Mouse (Mus musculus): ENCODE data around the gene Kif2c.
"Not testable (repeated sequence)": the region's sequence is repeated elsewhere in the genome, so short reads cannot be mapped to it uniquely, and the experiment has no call there.

Gene Kif2c

GRCm38 (mm10) chr4:117189382-117189855 lies 7.0 kb upstream of the Kif2c start:
- peak; percentile 96 for DNase-seq (ENCODE audit: low read depth)

DNA sequence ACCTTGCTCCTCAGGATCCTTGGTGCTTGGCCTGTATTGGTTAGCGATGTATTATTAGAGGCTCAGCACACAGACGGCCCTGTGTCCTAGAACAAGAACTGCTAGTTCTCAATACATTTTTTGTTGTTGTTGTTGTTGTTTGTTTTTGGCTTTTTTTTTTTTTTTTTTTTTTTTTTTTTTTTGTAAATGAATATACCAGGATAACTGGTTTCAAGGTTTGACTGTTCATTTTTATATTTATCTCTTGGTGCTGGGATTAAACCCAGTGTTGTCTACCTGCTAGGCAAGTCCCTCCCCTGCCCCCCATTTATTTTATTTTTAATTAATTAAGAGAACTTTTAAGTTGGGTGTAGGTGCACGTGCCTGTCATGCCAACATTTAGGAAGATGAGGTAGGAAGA lies 6.5 kb upstream of the Kif2c start:
- peak; percentile 24 for DNase-seq (ENCODE audit: low read depth)

DNA sequence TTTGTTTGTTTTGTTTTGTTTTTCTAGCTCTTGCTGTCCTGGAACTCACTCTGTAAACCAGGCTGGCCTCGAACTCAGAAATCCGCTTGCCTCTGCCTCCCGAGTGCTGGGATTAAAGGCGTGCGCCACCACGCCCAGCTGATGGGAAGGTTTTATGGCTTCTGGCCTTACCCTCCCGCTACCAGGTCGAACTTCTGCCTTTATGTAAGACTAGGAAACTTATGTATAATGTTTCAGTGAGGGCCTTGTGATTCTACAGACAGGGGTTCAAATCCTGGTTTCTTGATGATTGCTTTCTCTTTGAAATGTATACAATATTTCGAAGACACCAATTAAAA lies 289 bp upstream of the Kif2c start:
- DNase-seq (ENCODE audit: low read depth) = not testable (repeated sequence)

- no peak for DNase-seq (ENCODE audit: low read depth)
Observed at GRCm38 (mm10) chr4:117169936-117170335, 12.5 kb downstream of the Kif2c start.

DNA sequence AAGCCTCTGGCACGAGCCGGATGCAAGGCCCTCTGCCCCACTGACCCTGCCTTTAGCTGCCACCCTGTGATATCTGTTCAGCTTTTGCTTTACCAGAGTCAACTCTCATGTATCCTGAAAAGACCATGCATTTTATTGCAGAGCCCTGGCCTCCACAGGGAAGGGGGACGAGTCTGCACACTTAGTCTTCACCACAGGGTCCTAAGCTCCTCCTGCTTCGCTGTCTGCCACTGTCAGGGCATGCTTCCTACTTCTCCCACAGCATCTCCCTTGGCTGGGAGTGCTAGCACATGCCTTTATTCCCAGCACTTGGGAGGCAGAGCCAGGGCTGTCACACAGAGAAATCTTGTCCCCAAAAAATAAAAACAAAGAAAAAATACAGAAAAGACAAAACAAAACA lies 21.3 kb downstream of the Kif2c start:
- no peak for DNase-seq (ENCODE audit: low read depth)

- DNase-seq (ENCODE audit: low read depth) = no peak
Observed at GRCm38 (mm10) chr4:117159666-117160065, 22.8 kb downstream of the Kif2c start.

DNA sequence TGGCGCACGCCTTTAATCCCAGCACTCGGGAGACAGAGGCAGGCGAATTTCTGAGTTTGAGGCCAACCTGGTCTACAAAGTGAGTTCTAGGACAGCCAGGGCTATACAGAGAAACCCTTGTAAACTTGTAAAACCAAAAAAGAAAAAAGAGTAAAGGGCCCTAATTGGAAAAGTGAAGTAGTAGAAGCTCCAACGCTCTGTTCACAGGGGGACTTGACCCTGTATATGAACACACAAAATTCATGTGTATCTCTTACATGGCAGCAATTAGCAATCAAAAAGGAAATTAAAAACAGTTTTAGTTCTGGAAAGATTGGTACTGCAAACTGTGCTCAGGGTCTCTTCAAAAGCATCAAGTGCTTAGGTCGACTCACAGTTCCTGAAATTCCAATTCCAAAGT lies 26.1 kb downstream of the Kif2c start:
- no peak for DNase-seq (ENCODE audit: low read depth)

GRCm38 (mm10) chr4:117155792-117156355 lies 26.6 kb downstream of the Kif2c start, which contains the start of gene Rps8:
Rps8 (minus strand) TSS chr4:117156243.
- peak; percentile 94 for DNase-seq (ENCODE audit: low read depth)

GRCm38 (mm10) chr4:117155020-117155791 lies 27.2 kb downstream of the Kif2c start:
- DNase-seq (ENCODE audit: low read depth) = peak; percentile 52

DNA sequence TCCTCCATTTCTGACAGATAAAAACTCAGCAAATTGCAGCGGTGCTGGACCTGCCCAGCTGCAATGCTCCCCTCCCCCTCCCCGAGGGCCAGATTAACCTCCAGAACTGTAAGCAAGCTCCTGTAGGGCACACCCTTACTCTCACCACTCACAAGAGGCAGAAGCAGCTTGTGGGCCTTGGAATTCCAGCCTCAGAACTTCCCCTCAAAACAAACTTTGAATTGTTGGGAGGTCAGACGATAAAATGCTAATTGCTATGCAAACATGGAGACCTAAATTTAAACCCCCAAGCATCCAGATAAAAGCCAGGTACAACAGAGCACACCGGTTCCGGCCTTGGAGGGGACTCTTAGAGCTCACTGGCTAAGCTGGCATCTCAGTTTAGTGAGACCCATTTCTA lies 29.7 kb downstream of the Kif2c start:
- no peak for DNase-seq (ENCODE audit: low read depth)

DNA sequence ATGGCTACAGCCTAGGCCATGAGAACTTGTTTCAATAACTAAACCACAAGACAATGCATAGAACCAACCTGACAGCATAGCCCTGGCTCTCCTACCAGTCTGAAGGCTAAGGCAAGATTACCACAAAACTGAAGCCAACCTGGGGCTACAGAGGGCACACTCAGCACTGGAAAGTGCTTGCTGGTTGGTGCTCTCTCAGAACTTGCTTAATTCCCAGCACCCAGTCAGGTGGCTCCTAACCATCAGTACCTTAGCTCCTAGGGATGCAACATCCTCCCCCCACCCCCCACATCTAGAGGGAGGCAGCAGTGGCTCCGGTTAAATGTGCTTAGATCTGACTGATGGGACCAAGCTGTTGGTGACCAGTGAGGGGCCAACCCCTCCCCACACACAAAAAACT lies 31.0 kb downstream of the Kif2c start:
- no peak for DNase-seq (ENCODE audit: low read depth)

DNA sequence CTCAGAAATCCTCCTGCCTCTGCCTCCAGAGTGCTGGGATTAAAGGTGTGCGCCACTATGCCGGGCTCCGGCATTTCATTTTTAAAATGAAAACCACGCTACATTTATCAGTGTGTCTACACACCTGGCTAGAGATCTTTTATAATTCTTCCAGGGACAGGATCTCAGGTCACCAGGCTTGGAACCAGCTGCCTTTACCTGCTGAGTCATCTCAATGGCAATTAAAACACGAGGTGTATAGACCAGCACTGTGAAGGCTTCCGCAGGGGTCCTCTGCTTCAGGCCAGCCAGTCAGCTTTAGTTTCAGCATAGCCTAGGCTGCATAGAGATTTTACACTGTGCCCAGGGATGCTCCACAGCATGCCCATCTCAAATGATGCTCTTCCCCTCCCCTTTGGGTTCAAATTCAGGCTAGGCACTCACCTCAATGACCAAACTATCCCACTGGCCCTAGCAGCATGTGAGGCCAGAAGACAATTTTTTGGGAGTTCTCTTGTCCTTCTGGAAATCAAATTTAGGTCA lies 32.2 kb downstream of the Kif2c start:
- no peak for DNase-seq (ENCODE audit: low read depth)

DNA sequence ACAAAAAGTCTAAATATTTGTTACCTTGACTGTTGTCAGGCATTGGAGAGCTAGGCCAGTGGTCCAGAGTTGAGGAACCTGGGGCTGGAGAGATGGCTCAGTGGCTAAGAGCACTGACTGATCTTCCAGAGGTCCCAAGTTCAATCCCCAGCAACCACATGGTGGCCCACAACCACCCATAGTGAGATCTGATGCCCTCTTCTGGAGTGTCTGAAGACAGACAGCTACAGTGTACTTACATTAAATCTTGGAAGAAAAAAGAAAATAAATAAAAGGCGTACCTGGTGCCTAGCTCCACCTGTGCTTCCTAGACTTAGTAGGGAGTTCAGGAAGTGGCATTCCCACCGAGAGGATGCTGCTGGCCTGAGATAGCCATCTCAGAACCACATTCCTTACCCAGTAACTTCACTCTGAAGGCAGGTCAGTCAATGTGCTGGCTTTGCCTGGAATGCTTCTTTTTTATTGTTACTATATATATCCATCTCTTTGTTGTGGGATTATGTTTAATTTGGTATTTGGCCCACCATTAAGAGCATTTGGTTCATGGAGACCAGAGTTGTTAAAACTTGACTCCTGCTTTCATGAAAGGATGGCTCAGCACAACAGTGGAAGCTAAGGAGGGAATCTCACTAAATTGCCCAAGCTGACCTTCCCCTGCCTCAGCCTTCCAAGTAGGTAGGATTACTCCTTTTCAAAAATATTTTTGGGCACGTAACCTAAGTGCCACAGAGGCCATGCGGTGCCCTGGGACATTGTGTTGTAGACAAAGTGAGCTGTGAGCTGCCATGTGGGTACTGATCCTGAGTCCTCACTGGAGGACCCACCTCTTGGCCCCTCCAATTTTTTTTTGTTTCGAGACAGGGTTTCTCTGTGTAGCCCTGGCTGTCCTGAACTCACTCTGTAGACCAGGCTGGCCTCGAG lies 32.9 kb downstream of the Kif2c start:
- DNase-seq (ENCODE audit: low read depth) = peak; percentile 46

DNA sequence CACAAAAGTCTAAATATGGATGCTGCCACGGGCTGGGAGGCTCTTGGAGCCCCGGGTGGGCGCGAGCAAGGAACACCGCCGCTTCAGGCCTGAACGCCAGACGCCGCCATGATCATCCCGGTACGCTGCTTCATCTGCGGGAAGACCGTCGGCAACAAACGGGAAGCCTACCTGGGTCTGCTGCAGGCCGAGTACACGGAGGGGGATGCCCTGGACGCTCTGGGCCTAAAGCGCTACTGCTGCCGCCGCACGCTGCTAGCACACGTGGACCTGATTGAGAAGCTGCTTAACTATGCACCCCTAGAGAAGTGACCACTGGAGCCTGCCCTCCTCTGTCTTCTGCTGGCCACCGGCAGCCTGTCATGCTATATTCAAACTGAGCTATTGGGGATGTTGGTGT lies 33.6 kb downstream of the Kif2c start:
- DNase-seq (ENCODE audit: low read depth) = no peak

GRCm38 (mm10) chr4:117148047-117148713 lies 34.3 kb downstream of the Kif2c start:
- no peak for DNase-seq (ENCODE audit: low read depth)

DNA sequence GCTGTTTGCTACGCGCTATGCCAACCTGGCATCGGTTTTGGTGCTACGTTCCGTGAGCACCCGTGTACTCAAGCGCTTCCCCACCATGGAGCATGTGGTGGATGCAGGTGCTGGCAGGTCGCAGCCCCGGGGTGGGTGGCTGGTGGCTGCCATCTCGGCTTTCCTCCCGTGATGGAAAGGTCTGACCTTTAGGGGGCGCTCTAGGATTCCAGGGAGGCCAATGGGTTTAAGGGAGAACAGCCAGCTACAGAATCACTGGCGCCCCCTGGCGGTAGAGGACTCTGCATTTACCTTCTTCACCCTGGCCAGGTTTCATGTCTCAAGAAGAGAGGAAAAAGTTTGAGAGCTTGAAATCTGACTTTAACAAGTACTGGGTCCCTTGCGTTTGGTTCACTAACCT lies 36.3 kb downstream of the Kif2c start:
- DNase-seq (ENCODE audit: low read depth) = peak; percentile 91

DNA sequence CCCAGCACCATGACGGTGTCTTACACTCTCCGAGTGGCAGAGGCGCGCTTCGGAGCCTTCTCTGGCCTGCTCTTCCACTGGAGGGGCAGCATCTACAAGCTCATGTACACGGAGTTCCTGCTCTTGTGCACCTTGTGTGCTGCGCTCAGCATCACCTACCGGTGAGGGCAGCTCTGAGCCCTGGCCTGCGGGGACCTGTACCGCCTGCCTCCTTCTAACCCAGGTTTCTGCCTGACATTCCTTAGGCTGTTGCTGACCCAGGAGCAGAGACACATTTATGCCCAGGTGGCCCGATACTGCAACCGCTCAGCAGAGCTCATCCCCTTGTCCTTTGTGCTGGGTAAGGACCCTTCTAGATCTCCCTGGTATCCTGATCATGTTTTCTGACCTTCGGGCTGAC lies 37.2 kb downstream of the Kif2c start:
- DNase-seq (ENCODE audit: low read depth) = no peak

DNA sequence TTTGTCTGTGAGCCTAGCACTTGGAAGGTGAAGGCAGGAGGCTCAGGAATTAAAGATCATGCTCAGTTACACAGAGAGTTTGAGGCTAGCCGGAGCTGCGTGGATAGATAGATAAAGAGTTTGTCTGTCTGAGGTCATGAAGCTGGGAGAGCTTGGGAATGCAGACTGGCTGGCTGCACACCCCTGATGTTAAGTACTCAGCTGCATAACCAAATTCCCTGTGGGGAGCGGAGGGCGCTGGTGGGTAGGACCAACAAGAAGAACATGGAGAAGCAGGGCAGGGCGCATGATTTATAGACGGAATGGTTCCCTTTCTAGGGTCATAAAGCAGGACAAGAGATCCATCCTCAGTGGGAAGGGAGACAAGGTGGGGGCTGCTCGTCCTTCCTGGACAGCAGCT lies 39.4 kb downstream of the Kif2c start:
- DNase-seq (ENCODE audit: low read depth) = no peak

- peak; percentile 72 for DNase-seq (ENCODE audit: low read depth)
Observed at GRCm38 (mm10) chr4:117140613-117141012, 41.8 kb downstream of the Kif2c start.

GRCm38 (mm10) chr4:117139217-117139612 lies 43.2 kb downstream of the Kif2c start:
- peak; percentile 86 for DNase-seq (ENCODE audit: low read depth)

GRCm38 (mm10) chr4:117138295-117139216 lies 43.9 kb downstream of the Kif2c start:
- no peak for DNase-seq (ENCODE audit: low read depth)

Data from 416B (cell line).